Mouse (Mus musculus) adrenal gland, adult (tissue): ENCODE data around the gene Olfr203.
"Not testable (repeated sequence)": the region's sequence is repeated elsewhere in the genome, so short reads cannot be mapped to it uniquely, and the experiment has no call there.

ENCODE experiments used
- DNase-seq, 2 experiments: peaks; one replicate each; pipeline ENCODE4 v3.0.0; 2022 to 2023; ENCODE audit warnings: low spot score in 1 of 2; ENCODE audit not compliant: inconsistent age in 2 of 2

Olfr203 gene

DNA sequence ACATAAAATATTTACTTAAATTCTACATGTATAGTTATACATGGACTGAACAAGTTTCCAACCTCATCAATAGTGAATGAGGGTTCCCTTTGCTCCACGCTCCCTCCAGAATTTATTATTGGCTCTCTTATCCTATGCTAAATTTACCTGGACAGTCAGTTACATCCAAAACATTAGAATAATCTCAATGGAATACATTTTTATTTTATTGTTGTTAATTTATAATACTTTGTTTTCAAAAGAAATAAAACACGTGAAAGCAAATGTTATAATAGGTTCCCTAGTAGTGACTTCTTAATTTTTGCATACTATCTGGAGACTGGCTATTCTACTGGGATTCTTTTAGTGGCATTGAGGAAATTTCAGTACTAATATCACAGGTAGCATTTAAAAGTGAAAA is at the start of gene Olfr203:
TSS of gene Olfr203 (plus strand) at position 301 of the 400 bp plus-strand sequence.
- DNase-seq = no peak

DNA sequence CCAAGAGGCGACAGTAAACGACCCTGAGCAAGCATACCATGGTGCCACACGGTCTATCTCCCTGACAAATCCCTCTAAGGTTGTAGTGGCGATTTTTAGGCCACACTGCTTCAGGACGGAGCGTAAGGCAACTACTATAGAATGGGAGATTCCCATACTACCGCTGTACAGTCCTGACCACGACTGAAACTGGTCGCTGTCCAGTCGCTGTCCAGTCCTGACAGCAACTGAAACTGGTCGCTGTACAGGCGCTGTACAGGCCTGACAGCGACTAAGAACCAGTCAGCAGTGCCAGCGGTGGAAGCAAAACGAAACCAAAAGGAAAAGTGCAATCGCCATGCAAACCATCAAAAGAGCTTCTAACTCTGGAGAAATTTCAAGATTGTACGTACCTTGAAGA is 49.0 kb upstream of the Olfr203 start:
- no peak for DNase-seq

DNA sequence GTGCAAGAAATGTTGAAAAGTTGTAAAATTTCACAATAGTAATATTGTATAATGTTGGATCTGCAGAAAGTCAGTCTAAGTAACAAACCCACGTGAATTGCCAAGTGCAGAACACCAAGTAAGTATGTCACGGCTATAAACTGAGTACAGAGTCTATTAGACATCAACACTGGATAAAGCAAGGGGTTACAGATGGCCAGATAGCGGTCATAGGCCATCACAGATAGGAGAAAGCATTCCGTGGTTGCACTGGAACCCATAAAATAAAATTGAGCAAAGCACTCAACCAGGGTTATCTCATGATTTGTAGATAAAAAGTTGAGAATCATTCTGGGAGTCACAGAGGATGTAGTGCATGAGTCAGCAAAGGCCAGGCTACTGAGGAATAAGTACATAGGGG is 29.6 kb upstream of the Olfr203 start:
- DNase-seq = not testable (repeated sequence)

DNA sequence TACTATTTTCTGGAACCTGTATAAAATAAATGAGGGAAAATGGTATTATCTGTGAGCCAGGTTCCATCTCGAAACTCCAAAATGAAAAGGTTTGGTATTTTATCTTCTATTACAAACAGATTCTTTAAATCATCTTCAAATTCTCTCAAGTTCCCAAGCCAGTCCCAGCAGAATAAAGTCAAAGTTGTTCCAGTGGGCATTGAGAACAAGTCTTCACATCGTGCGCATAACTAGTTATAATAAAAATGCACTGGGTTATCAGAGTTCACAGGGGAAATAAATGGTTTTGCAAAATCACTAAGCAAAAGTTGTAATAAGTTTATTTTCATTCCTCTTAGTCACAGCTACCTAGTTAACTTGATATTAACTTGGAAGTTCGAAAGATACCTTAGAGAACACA is 26.1 kb upstream of the Olfr203 start, which contains the start of gene Olfr201:
TSS of gene Olfr201 (minus strand) at position 101 of the 400 bp plus-strand sequence.
- not testable (repeated sequence) for DNase-seq

DNA sequence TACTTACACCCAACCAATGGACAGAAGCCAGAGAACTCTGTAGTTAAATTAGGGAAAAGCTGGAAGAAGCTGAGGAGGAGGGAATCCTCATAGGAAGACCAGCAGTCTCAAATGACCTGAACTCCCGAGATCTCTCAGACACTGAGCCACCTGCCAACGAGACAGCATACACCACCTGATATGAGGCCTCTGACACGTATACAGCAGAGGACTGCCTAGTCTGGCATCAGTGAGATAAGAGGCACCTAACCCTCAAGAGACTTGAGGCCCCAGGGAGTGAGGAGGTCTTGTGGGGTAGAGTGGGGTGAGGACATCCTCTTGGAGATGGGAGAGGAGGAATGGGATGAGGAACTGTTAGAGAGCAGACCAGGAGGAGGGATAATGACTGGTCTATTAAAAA is 18.1 kb upstream of the Olfr203 start:
- DNase-seq = no peak

DNA sequence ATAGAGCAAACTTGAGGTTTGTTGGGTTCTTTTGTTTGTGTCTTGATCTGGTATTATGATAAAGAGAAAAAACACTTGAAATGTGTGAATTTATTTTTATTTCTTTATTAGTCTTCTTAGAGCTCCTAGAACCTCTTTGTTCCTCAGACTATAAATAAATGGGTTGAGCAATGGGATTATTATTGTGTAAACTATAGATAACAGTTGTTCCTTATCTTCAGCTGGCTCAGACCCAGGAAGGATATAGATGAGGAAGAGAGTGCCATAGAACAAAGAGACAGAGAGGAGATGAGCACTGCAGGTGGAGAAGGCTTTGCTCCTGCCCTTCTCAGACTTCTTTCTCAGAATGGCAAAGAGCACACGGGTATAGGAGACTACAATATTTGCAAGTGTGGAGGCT is 15.2 kb upstream of the Olfr203 start:
- DNase-seq = no peak

DNA sequence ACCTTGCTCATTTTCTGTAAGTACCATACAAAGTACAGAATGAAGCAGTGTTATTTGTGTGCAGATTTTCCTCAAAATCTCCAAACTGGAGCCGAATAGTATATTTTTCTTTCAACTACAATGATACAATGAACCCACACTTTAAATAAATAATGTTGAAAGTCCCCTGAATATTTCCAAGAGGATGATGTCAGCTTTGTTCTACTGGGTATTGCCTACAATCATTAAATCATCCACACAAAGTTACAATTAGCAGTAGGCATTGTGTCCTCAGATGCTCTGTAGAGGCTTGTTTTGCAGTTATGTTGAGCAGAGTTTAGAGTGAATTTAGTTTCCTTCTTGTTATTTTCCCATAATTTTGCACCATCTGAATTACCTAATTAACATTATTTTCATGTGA is 12.0 kb upstream of the Olfr203 start, which contains the start of gene Olfr202:
TSS of gene Olfr202 (minus strand) at position 101 of the 400 bp plus-strand sequence.
- no peak for DNase-seq

DNA sequence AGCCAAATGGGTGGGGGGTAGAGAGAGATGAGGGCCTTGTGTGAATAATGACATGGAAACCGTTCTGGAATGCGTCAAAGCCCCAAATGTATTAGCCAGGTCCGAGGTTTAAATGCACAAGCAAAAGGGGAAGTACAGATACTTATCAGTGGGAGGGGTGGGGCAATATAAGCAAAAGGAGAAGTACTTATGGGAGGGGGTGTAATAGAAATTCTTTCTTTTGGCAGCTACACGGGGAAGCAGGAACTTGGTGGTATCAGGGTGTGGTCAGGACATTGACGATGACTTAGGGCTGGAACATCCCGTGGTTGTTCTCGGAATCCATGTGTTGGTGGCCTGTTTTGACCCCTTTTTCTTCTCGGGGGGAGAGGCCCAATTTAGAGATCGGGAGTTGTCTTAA is 11.1 kb upstream of the Olfr203 start:
- DNase-seq = not testable (repeated sequence)

DNA sequence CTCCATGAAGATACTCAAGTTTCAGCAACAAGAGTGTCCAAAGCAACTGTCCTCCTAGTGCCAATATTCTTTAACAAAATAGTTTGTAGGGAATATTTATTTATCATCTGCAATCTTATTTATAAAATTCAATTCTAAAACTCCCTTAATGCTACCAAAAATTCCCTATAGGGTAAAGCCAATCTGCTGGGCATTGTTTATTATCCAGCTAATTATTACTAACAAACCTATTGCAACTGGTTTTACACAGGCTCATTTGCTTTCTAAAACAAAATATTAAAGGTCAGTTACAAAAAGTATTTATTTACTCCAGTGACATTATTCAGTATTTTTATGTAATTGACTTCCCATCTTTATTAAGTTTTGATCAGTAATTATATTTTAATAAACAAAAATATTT is 19.5 kb downstream of the Olfr203 start, which contains the start of gene Olfr204:
TSS of gene Olfr204 (minus strand) at position 101 of the 400 bp plus-strand sequence.
- DNase-seq = no peak

DNA sequence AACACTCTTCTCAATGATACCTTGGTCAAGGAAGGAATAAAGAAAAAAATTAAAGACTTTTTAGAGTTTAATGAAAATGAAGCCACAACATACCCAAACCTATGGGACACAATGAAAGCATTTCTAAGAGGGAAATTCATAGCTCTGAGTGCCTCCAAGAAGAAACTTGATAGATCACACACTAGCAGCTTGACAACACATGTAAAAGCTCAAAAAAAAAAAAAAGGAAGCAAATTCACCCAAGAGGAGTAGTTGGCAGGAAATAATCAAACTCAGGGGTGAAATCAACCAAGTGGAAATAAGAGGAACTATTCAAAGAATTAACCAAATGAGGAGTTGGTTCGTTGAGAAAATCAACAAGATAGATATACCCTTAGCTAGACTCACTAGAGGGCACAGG is 24.6 kb downstream of the Olfr203 start:
- not testable (repeated sequence) for DNase-seq

DNA sequence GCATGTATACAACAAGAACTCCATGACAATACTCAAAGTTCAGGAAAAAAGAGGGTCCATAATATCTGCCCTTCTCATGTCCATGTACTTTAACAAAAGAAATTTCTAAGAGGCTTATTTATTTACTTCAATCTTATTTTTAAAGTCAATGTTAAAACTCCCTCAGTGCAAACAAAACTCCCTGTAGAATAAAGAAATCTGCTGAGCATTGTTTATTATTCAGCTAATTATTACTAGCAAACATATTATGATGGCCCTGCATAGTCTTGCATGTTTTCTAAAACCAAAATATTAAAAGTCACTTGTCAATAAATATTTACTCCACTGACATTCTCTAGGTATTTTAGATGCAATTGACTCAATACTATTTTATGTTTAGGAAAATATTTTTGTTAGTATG is 32.4 kb downstream of the Olfr203 start, which contains the start of gene Olfr205:
TSS of gene Olfr205 (minus strand) at position 101 of the 400 bp plus-strand sequence.
- DNase-seq = no peak

DNA sequence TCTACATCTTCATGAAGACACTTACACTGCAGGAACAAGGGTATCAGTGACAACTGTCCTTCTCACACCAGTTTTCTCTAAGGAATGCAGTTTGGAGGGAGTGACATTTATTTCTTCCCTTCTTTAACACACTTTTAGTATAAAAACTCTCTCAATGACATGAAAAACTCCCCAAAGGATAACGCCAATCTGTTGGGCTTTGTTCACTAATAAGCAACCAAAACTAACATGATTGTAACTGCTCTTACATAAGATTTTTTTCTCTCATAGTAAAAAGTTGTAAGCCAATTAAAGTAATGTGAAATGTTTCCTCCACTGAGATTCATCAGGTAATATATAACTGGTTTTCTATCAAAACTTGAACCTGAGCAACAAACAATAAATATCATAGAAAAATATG is 50.5 kb downstream of the Olfr203 start, which contains the start of gene Olfr206:
TSS of gene Olfr206 (minus strand) at position 101 of the 400 bp plus-strand sequence.
- DNase-seq = no peak
